Mouse (Mus musculus): ENCODE data around the gene Cenpa. TPM values are rescaled to one million over a fixed set of nuclear protein-coding genes. Genes with fewer than 3 reads are reported as not detected.

The Cenpa gene
- polyA plus RNA-seq, 1 experiment = 161 TPM

DNA sequence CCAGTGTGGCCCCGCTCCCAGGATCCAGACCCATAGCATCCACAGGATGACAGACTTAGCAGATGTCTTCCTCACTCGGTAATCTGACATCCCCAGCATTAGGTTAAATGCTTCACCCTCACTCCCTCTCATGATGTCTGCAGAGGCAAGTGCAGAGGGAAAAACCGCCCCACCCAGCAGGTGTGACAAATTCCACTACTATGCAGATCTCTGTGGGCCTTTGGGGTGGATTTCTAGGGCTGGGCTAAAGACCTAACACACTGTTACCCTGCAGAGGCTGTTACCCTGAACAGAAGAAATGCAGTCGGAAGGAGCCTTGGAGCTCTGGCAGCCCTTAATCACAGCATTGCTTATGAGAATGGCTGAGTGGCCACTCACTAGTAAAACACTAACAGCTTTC is 7.5 kb upstream of the Cenpa start:
- Histone ChIP-seq H3K4me1 (replicated peaks; ENCODE audit: control insufficient read depth, insufficient read depth, low read length) (no peaks in the 10 kb centered on the region), H3K4me3 (ENCODE audit: control insufficient read depth, insufficient read depth, low read length) (no peak overlapping the region), H3K36me3 (ENCODE audit: control insufficient read depth, insufficient read depth, low read length) (peaks cover 3% of the 10 kb centered on the region; the same call in 1 of the 2 replicates), H3K27ac (ENCODE audit: control insufficient read depth, insufficient read depth, low read length) (no peak overlapping the region), H3K27me3 (ENCODE audit: control insufficient read depth, insufficient read depth, low read length) (no peaks in the 10 kb centered on the region)
- no peak for TF ChIP-seq POLR2A (IDR thresholded peaks at IDR 0.05; ENCODE audit: control insufficient read depth, extremely low read depth, insufficient read depth, low read length, poor library complexity)
- TF ChIP-seq CTCF (IDR thresholded peaks at IDR 0.05; ENCODE audit: borderline replicate concordance, control insufficient read depth, extremely low read depth, insufficient read depth, low read length, poor library complexity) = no peak
- 94% methylated on average over 4 of the region's 4 CpGs for WGBS
- no peak for DNase-seq

DNA sequence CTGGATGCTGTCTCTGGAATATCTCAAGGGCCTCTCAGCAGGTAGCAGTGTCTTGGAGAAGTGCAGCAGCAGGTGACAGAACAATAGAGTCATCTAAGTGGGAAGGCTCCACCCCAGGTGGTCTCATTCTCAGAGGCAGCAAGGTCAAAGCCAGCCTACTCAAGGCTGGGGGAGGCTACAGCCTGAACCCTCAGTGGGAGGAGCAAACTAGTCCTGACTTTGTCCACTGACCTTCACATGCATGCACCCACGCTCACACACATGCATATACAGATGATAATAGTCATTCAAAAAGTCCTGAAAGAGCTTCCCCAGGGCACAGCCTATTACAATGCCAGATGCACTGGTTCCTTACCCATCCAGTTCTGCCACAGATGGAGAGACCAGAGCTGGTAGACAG is 6.3 kb upstream of the Cenpa start:
- H3K4me3 ChIP-seq (ENCODE audit: control insufficient read depth, insufficient read depth, low read length) = no peak overlapping the region
- H3K27ac ChIP-seq (ENCODE audit: control insufficient read depth, insufficient read depth, low read length) = no peak overlapping the region
- H3K36me3 ChIP-seq (ENCODE audit: control insufficient read depth, insufficient read depth, low read length) = peaks cover 3% of the 10 kb centered on the region; the same call in 1 of the 2 replicates
- H3K27me3 ChIP-seq (ENCODE audit: control insufficient read depth, insufficient read depth, low read length) = no peaks in the 10 kb centered on the region
- H3K4me1 ChIP-seq (replicated peaks; ENCODE audit: control insufficient read depth, insufficient read depth, low read length) = no peaks in the 10 kb centered on the region
- no peak for DNase-seq
- TF ChIP-seq POLR2A (IDR thresholded peaks at IDR 0.05; ENCODE audit: control insufficient read depth, extremely low read depth, insufficient read depth, low read length, poor library complexity) (no peak), CTCF (IDR thresholded peaks at IDR 0.05; ENCODE audit: borderline replicate concordance, control insufficient read depth, extremely low read depth, insufficient read depth, low read length, poor library complexity) (no peak)
- WGBS = 96% methylated on average over 1 of the region's 1 CpGs

DNA sequence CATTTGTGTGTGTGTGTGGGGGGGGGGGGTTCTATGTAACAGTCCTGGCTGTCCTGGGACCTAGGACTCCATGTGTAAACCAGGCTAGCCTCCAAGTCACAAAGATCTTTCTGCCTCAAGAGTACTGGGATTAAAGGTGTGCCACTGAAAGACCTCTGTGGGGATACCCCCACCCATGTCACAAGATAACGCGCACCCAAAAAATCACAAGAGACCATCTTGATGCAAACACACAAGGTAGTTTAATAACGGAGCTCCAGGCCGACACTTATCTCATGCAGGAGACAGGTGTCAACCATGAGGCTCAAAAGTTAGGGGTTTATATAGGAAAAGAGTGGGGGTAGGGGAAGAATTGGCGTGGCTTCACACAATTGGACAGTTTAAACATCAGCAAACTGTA is 5.8 kb upstream of the Cenpa start:
- TF ChIP-seq POLR2A (IDR thresholded peaks at IDR 0.05; ENCODE audit: control insufficient read depth, extremely low read depth, insufficient read depth, low read length, poor library complexity) = no peak
- TF ChIP-seq CTCF (IDR thresholded peaks at IDR 0.05; ENCODE audit: borderline replicate concordance, control insufficient read depth, extremely low read depth, insufficient read depth, low read length, poor library complexity) = no peak
- no peak for DNase-seq
- Histone ChIP-seq H3K36me3 (ENCODE audit: control insufficient read depth, insufficient read depth, low read length) (peaks cover 3% of the 10 kb centered on the region; the same call in 1 of the 2 replicates), H3K27ac (ENCODE audit: control insufficient read depth, insufficient read depth, low read length) (no peak overlapping the region), H3K4me1 (replicated peaks; ENCODE audit: control insufficient read depth, insufficient read depth, low read length) (no peaks in the 10 kb centered on the region), H3K27me3 (ENCODE audit: control insufficient read depth, insufficient read depth, low read length) (no peaks in the 10 kb centered on the region), H3K4me3 (ENCODE audit: control insufficient read depth, insufficient read depth, low read length) (no peak overlapping the region)
- WGBS = 98% methylated on average over 5 of the region's 5 CpGs

DNA sequence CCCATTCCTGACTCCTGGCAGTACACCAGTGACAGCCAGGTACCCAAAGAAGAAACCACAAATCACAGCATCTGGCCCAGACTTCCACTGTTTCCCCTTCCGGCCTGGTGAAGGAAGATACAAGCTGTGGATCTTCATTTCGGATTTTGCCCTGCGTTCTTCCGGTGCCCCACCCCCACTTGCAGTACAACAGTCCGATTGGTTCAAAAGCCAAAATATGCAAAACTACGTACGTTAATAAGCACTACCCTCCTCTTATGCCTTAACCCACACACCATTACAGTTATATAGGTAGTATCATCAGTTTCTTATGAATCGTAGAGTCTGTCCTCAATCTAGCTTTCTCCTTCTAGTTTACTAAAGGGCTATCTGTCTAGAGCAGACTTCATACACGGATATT is 1.2 kb upstream of the Cenpa start:
- 96% methylated on average over 9 of the region's 9 CpGs for WGBS

DNA sequence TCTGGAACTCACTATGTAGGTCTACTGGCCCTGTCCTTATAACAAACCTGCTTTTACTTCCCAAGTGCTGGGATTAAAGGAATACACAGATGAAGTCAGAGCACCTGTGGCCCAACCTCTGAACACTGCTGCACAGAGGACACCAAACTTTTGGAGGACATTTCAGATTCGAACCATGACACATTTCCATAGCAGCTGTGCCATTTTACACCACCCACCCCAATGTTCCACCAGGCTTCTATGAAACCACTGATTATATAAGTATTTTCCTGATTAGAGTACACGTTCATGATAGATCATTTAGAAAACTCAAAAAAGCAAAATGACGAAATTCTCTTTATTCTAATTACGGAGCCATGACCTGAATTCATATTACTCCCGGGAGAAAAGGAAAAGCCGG is 609 bp upstream of the Cenpa start:
- DNase-seq = no peak
- WGBS = 20% methylated on average over 6 of the region's 6 CpGs

More for the DNA sequence above, 1.2 kb upstream of the Cenpa start:
- Histone ChIP-seq H3K36me3 (ENCODE audit: control insufficient read depth, insufficient read depth, low read length) (no peaks in the 10 kb centered on the region), H3K27me3 (ENCODE audit: control insufficient read depth, insufficient read depth, low read length) (no peaks in the 10 kb centered on the region), H3K4me3 (ENCODE audit: control insufficient read depth, insufficient read depth, low read length) (no peak overlapping the region), H3K4me1 (replicated peaks; ENCODE audit: control insufficient read depth, insufficient read depth, low read length) (peaks cover 4% of the 10 kb centered on the region), H3K27ac (ENCODE audit: control insufficient read depth, insufficient read depth, low read length) (no peak overlapping the region)
- DNase-seq = no peak
- no peak for TF ChIP-seq POLR2A (IDR thresholded peaks at IDR 0.05; ENCODE audit: control insufficient read depth, extremely low read depth, insufficient read depth, low read length, poor library complexity)
- TF ChIP-seq CTCF (IDR thresholded peaks at IDR 0.05; ENCODE audit: borderline replicate concordance, control insufficient read depth, extremely low read depth, insufficient read depth, low read length, poor library complexity) = no peak

DNA sequence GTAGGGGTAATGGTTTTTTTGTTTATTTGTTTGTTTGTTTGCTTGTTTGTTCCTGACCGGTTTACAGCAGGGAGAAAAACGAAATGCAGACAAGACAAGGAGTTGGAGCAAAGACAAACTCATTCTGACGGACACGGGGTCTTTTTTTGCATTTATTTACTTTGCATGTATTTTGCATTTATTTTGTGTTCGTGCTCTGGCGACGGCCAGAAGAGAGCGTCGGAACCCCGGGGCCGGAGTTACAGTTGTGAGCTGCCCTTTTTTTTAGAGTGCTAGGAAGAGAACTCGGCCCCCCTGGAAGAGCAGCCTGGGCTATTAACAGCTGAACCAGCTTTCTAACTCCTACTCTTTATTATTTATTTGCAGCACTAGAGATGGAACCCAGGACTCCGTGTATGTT is 638 bp downstream of the Cenpa start:
- Histone ChIP-seq H3K27ac (ENCODE audit: control insufficient read depth, insufficient read depth, low read length) (no peak overlapping the region), H3K4me1 (replicated peaks; ENCODE audit: control insufficient read depth, insufficient read depth, low read length) (peaks cover 4% of the 10 kb centered on the region), H3K36me3 (ENCODE audit: control insufficient read depth, insufficient read depth, low read length) (peaks cover 4% of the 10 kb centered on the region), H3K4me3 (ENCODE audit: control insufficient read depth, insufficient read depth, low read length) (peak overlapping the region; percentile 87), H3K27me3 (ENCODE audit: control insufficient read depth, insufficient read depth, low read length) (no peaks in the 10 kb centered on the region)
- WGBS = 1% methylated on average over 13 of the region's 13 CpGs
- no peak for TF ChIP-seq POLR2A (IDR thresholded peaks at IDR 0.05; ENCODE audit: control insufficient read depth, extremely low read depth, insufficient read depth, low read length, poor library complexity)
- no peak for TF ChIP-seq CTCF (IDR thresholded peaks at IDR 0.05; ENCODE audit: borderline replicate concordance, control insufficient read depth, extremely low read depth, insufficient read depth, low read length, poor library complexity)
- DNase-seq = no peak

More for the DNA sequence above, 609 bp upstream of the Cenpa start:
- H3K36me3 ChIP-seq (ENCODE audit: control insufficient read depth, insufficient read depth, low read length) = no peaks in the 10 kb centered on the region
- no peaks in the 10 kb centered on the region for H3K27me3 ChIP-seq (ENCODE audit: control insufficient read depth, insufficient read depth, low read length)
- H3K4me3 ChIP-seq (ENCODE audit: control insufficient read depth, insufficient read depth, low read length) = peak overlapping the region; percentile 39
- peak overlapping the region; percentile 88 for H3K27ac ChIP-seq (ENCODE audit: control insufficient read depth, insufficient read depth, low read length)
- TF ChIP-seq POLR2A (IDR thresholded peaks at IDR 0.05; ENCODE audit: control insufficient read depth, extremely low read depth, insufficient read depth, low read length, poor library complexity) (no peak), CTCF (IDR thresholded peaks at IDR 0.05; ENCODE audit: borderline replicate concordance, control insufficient read depth, extremely low read depth, insufficient read depth, low read length, poor library complexity) (no peak)
- H3K4me1 ChIP-seq (replicated peaks; ENCODE audit: control insufficient read depth, insufficient read depth, low read length) = peaks cover 4% of the 10 kb centered on the region

DNA sequence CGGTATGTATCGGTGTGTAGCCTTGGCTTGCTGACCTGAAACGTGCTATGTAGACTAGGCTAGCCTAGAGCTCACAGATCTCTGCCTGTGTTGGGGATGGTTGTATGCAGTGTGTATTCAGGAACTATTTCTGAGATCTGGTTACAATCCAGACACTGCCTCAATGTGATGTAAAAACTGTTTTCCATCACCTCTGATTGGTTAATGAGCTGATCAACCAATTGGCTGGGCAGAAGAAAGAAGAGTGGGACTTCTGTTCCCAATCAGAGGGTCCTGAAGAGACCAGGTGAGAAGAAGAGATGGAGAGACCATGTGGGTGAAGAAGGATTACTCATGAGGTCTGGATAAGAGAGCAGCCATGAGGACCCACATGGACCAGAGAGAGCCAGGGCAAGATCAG is 1.1 kb downstream of the Cenpa start:
- Histone ChIP-seq H3K4me1 (replicated peaks; ENCODE audit: control insufficient read depth, insufficient read depth, low read length) (peaks cover 4% of the 10 kb centered on the region), H3K4me3 (ENCODE audit: control insufficient read depth, insufficient read depth, low read length) (peak overlapping the region; percentile 87; the same call in 1 of the 2 replicates), H3K27me3 (ENCODE audit: control insufficient read depth, insufficient read depth, low read length) (no peaks in the 10 kb centered on the region), H3K27ac (ENCODE audit: control insufficient read depth, insufficient read depth, low read length) (no peak overlapping the region), H3K36me3 (ENCODE audit: control insufficient read depth, insufficient read depth, low read length) (peaks cover 8% of the 10 kb centered on the region)
- no peak for DNase-seq
- no peak for TF ChIP-seq POLR2A (IDR thresholded peaks at IDR 0.05; ENCODE audit: control insufficient read depth, extremely low read depth, insufficient read depth, low read length, poor library complexity)
- TF ChIP-seq CTCF (IDR thresholded peaks at IDR 0.05; ENCODE audit: borderline replicate concordance, control insufficient read depth, extremely low read depth, insufficient read depth, low read length, poor library complexity) = no peak
- WGBS = 4% methylated on average over 3 of the region's 3 CpGs

Measured in thymus, adult 2 months (tissue).